19 mouse cellular contexts compared by ENCODE assay signal in the genomic region with DNA sequence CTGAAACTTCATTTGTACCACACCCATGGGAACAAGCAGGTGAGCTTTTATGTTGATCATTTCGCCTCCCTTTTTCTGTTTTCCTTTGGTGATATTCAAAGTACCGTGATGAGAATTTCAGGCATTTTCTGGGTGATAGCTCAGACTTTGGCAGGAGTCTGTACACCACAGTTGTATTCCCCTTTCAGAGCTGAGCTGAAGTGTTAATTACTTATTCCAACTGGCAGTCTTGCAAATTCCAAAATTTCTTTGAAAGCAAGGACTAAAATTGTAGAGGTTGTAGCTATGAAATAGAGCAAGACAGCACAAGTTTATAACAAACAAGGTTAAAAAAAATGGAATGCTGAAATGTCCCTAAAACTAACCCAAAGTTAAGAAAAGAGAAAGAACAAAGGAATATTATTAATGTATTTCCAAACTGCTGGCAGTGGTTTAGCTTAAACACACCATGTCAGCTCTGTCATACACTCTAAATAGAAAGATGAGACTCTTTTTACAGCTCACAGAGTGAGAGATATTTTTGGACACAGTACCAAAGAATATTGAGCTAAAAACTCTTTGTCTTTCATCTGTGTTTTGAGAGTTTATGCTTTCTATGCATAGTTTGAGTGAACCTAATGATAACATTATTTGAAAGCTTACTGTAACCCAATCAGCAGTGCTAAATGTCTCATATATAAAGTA.
A peak's percentile ranks its signal among the peaks of the same experiment; 100 is the strongest.
DNase-seq lines count a peak whose midpoint lies in the region; ATAC-seq and TF ChIP-seq lines count a peak whose summit lies in the region.
"Had no signal": no experiment of that assay in that cellular context is flagged by ENCODE, and none has a peak within 500 bp of the region (broad histone marks: within the 10 kb centered on the region; RNA-seq: fewer than 3 reads in every experiment).

No protein-coding gene starts in this region.

- H3K36me3 ChIP-seq in forebrain, embryonic 16.5 days (ENCODE audit: control insufficient read depth, insufficient read depth), result no peaks in the 10 kb centered on the region
- no peaks in the 10 kb centered on the region for H3K36me3 ChIP-seq in forebrain, embryonic 13.5 days (ENCODE audit: poor library complexity, severe bottlenecking)
- H3K36me3 ChIP-seq: heart, embryonic 13.5 days; hindbrain, embryonic 13.5 days; intestine, embryonic 15.5 days had no signal

- intact Hi-C loops in left cerebral cortex, adult 2 months (cut with DNase I), result no loop called here

- no peaks in the 10 kb centered on the region for H3K27me3 ChIP-seq in forebrain, embryonic 16.5 days (replicated peaks; ENCODE audit: control insufficient read depth, insufficient read depth, low read length)
- H3K27me3 ChIP-seq in forebrain, embryonic 13.5 days, result no peaks in the 10 kb centered on the region
- H3K27me3 ChIP-seq: CH12.LX; heart, embryonic 13.5 days; hindbrain, embryonic 13.5 days; intestine, embryonic 15.5 days had no signal

- WGBS in forebrain, embryonic 16.5 days, result 53% methylated on average over 2 of the region's 2 CpGs
- WGBS in forebrain, embryonic 13.5 days, result 72% methylated on average over 2 of the region's 2 CpGs

- H3K27ac ChIP-seq in forebrain, embryonic 16.5 days (ENCODE audit: low read length), result no peak overlapping the region; the same call in 1 of the 2 replicates
- H3K27ac ChIP-seq in forebrain, embryonic 13.5 days, result no peak overlapping the region
- no peak overlapping the region for H3K27ac ChIP-seq in left cerebral cortex, adult 2 months
- H3K27ac ChIP-seq: heart, embryonic 13.5 days; hindbrain, embryonic 13.5 days; intestine, embryonic 15.5 days had no signal

- no peak overlapping the region for H3K4me3 ChIP-seq in forebrain, embryonic 16.5 days (replicated peaks; ENCODE audit: low read length)
- H3K4me3 ChIP-seq in forebrain, embryonic 13.5 days, result no peak overlapping the region
- no peak overlapping the region for H3K4me3 ChIP-seq in left cerebral cortex, adult 2 months
- H3K4me3 ChIP-seq: heart, embryonic 13.5 days; hindbrain, embryonic 13.5 days; intestine, embryonic 15.5 days had no signal

- no peaks in the 10 kb centered on the region for H3K4me1 ChIP-seq in forebrain, embryonic 16.5 days (replicated peaks; ENCODE audit: control insufficient read depth, insufficient read depth, low read length)
- no peaks in the 10 kb centered on the region for H3K4me1 ChIP-seq in forebrain, embryonic 13.5 days
- H3K4me1 ChIP-seq: heart, embryonic 13.5 days; hindbrain, embryonic 13.5 days; intestine, embryonic 15.5 days had no signal

- DNase-seq in left cerebral cortex, adult 11 months (ENCODE audit: low spot score), result peak; percentile 3
- no peak for DNase-seq in left cerebral cortex, adult 2 months (ENCODE audit: extremely low spot score in 1 of 2, low spot score in 2 of 2)
- peak; percentile 42 for DNase-seq in brain, embryonic 14.5 days (ENCODE audit: low read depth)
- DNase-seq in cerebellum, postnatal 10 days, result no peak
- DNase-seq: adrenal gland, adult 2 months; adrenal gland, postnatal 25 days; cerebellum, adult 11-12 months; cerebellum, adult 9-10 months; cerebellum, postnatal 36 days; gastrocnemius, postnatal 36 days; heart, adult 11 months; heart, postnatal 10 days; kidney, adult 18-20 months had no signal

- peak; percentile 73 for ATAC-seq in forebrain, embryonic 16.5 days
- no peak for ATAC-seq in forebrain, embryonic 13.5 days
- ATAC-seq: intestine, embryonic 15.5 days had no signal

- H3K4me2 ChIP-seq in forebrain, embryonic 16.5 days (ENCODE audit: low read length), result no peak overlapping the region
- H3K4me2 ChIP-seq in forebrain, embryonic 13.5 days, result no peak overlapping the region
- H3K4me2 ChIP-seq: heart, embryonic 13.5 days; hindbrain, embryonic 13.5 days; intestine, embryonic 15.5 days had no signal

- no peak for TF ChIP-seq CTCF in left cerebral cortex, adult 2 months (IDR thresholded peaks at IDR 0.05)
- no peak for TF ChIP-seq CTCF in brain, embryonic 14.5 days (IDR thresholded peaks at IDR 0.05; ENCODE audit: borderline replicate concordance, extremely low read depth, insufficient read depth, insufficient read length)

- no peaks in the 10 kb centered on the region for H3K9me3 ChIP-seq in forebrain, embryonic 16.5 days (ENCODE audit: control insufficient read depth, low read length)
- H3K9me3 ChIP-seq in forebrain, embryonic 13.5 days (replicated peaks), result no peaks in the 10 kb centered on the region
- H3K9me3 ChIP-seq: heart, embryonic 13.5 days; hindbrain, embryonic 13.5 days; intestine, embryonic 15.5 days had no signal

- no peak for TF ChIP-seq POLR2A in brain, embryonic 14.5 days (IDR thresholded peaks at IDR 0.05; ENCODE audit: borderline replicate concordance, extremely low read depth, insufficient read depth, insufficient read length, poor library complexity, severe bottlenecking)

- H3K9ac ChIP-seq in forebrain, embryonic 16.5 days (replicated peaks; ENCODE audit: low read depth, low read length), result no peak overlapping the region
- H3K9ac ChIP-seq in forebrain, embryonic 13.5 days, result no peak overlapping the region
- H3K9ac ChIP-seq: heart, embryonic 13.5 days; hindbrain, embryonic 13.5 days; intestine, embryonic 15.5 days had no signal

Comparison
In these comparisons a context has a peak if more than half of its experiments do, and no peak if none do; other contexts are left out.
1. DNase-seq: peak in left cerebral cortex, adult 11 months (single experiment) and brain, embryonic 14.5 days (single experiment); none in left cerebral cortex, adult 2 months (0 of 2) and cerebellum, postnatal 10 days (0 of 2).